Mouse (Mus musculus): ENCODE measurements around the gene Epn3. TPM values are rescaled to one million over a fixed set of nuclear protein-coding genes. Genes with fewer than 3 reads are reported as not detected.

Gene Epn3
- polyA plus RNA-seq, 1 experiment from 2014 or later = 53.4 TPM

GRCm38 (mm10) chr11:94491749-94492099 is 8.1 kb downstream of the Epn3 start:
- H3K9ac ChIP-seq (ENCODE audit: low read length) = no peak overlapping the region; the same call in 1 of the 2 replicates
- no peaks in the 10 kb centered on the region for H3K4me1 ChIP-seq (replicated peaks; ENCODE audit: control insufficient read depth, insufficient read depth)
- TF ChIP-seq CTCF (IDR thresholded peaks at IDR 0.05; ENCODE audit: low read depth) = no peak
- TF ChIP-seq EP300 (optimal IDR thresholded peaks at IDR 0.05) = no peak
- H3K4me2 ChIP-seq (replicated peaks; ENCODE audit: low read depth) = no peak overlapping the region; the same call in 1 of the 2 replicates
- H3K27ac ChIP-seq (replicated peaks) = no peak overlapping the region
- 63% methylated on average over 6 of the region's 7 CpGs for WGBS
- ATAC-seq (ENCODE audit: low FRiP score, low TSS enrichment) = no peak
- H3K27me3 ChIP-seq (ENCODE audit: control insufficient read depth, insufficient read depth, low read length) = no peaks in the 10 kb centered on the region
- peak overlapping the region; percentile 39; the same call in 1 of the 2 replicates for H3K4me3 ChIP-seq (ENCODE audit: low read depth, low read length)
- peaks cover 2% of the 10 kb centered on the region; the same call in 1 of the 2 replicates for H3K36me3 ChIP-seq (ENCODE audit: control insufficient read depth, insufficient read depth, low read length)
- H3K9me3 ChIP-seq (ENCODE audit: control insufficient read depth, low read length) = no peaks in the 10 kb centered on the region
- DNase-seq (ENCODE audit: low spot score) = peak; percentile 31

DNA sequence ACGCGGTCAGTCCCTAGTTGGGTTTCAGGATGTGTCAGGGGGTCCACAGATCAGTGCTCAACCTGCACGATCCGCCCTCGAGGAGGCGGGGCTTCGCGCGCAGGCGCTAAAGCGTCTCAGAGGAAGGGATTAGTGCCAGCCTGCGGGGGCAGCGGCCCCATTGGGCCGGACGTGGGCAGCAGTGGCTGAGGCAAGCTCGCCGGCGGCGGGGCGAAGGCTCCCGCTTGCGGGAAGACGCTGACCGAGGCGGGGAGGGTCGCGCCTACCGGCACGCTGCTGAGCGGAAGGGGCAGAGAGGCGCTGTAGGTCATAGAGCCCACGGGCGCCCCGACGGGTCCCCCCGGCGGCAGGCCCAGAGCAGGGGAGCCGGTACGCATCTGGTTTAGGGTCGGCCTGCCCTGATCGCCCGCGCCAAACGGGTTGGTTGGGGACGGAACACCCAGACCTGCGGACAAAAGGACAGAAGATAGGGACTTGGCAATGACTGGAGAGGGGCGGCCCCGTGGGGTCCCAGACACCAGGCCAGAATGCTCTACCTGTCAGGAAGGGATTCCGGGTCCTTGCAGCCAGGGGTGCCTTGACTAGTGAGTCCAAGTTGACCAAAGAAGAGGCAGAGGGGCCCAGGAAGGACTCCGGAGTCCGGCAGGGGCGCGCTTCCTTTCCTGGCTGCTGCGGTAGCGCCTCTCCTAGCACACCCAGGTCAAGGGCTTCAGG is 8.6 kb downstream of the Epn3 start:
- H3K4me2 ChIP-seq (replicated peaks; ENCODE audit: low read depth) = peak overlapping the region; percentile 62
- TF ChIP-seq EP300 (optimal IDR thresholded peaks at IDR 0.05) (no peak), CTCF (IDR thresholded peaks at IDR 0.05; ENCODE audit: low read depth) (no peak; the same call in 1 of the 2 replicates)
- peaks cover 2% of the 10 kb centered on the region; the same call in 1 of the 2 replicates for H3K36me3 ChIP-seq (ENCODE audit: control insufficient read depth, insufficient read depth, low read length)
- no peaks in the 10 kb centered on the region for H3K27me3 ChIP-seq (ENCODE audit: control insufficient read depth, insufficient read depth, low read length)
- no peak; the same call in 1 of the 2 replicates for ATAC-seq (ENCODE audit: low FRiP score, low TSS enrichment)
- no peak overlapping the region; the same call in 1 of the 2 replicates for H3K27ac ChIP-seq (replicated peaks)
- H3K9ac ChIP-seq (ENCODE audit: low read length) = peak overlapping the region; percentile 55
- H3K9me3 ChIP-seq (ENCODE audit: control insufficient read depth, low read length) = no peaks in the 10 kb centered on the region
- WGBS = 23% methylated on average over 54 of the region's 55 CpGs
- H3K4me3 ChIP-seq (ENCODE audit: low read depth, low read length) = peak overlapping the region; percentile 39
- no peaks in the 10 kb centered on the region for H3K4me1 ChIP-seq (replicated peaks; ENCODE audit: control insufficient read depth, insufficient read depth)
- peak; percentile 45 for DNase-seq (ENCODE audit: low spot score)

GRCm38 (mm10) chr11:94489745-94490144 is 10.0 kb downstream of the Epn3 start:
- TF ChIP-seq EP300 (optimal IDR thresholded peaks at IDR 0.05) (no peak), CTCF (IDR thresholded peaks at IDR 0.05; ENCODE audit: low read depth) (no peak)
- H3K36me3 ChIP-seq (ENCODE audit: control insufficient read depth, insufficient read depth, low read length) = peaks cover 2% of the 10 kb centered on the region; the same call in 1 of the 2 replicates
- H3K27ac ChIP-seq (replicated peaks) = peak overlapping the region; percentile 8; the same call in 1 of the 2 replicates
- WGBS = 38% methylated on average over 4 of the region's 4 CpGs
- DNase-seq (ENCODE audit: low spot score) = no peak
- no peaks in the 10 kb centered on the region for H3K9me3 ChIP-seq (ENCODE audit: control insufficient read depth, low read length)
- H3K4me3 ChIP-seq (ENCODE audit: low read depth, low read length) = no peak overlapping the region
- no peak for ATAC-seq (ENCODE audit: low FRiP score, low TSS enrichment)
- H3K9ac ChIP-seq (ENCODE audit: low read length) = no peak overlapping the region
- H3K27me3 ChIP-seq (ENCODE audit: control insufficient read depth, insufficient read depth, low read length) = no peaks in the 10 kb centered on the region
- no peaks in the 10 kb centered on the region for H3K4me1 ChIP-seq (replicated peaks; ENCODE audit: control insufficient read depth, insufficient read depth)
- H3K4me2 ChIP-seq (replicated peaks; ENCODE audit: low read depth) = no peak overlapping the region

GRCm38 (mm10) chr11:94488767-94489533 is 10.8 kb downstream of the Epn3 start:
- Histone ChIP-seq H3K4me3 (ENCODE audit: low read depth, low read length) (no peak overlapping the region), H3K9me3 (ENCODE audit: control insufficient read depth, low read length) (no peaks in the 10 kb centered on the region), H3K27me3 (ENCODE audit: control insufficient read depth, insufficient read depth, low read length) (no peaks in the 10 kb centered on the region), H3K4me2 (replicated peaks; ENCODE audit: low read depth) (no peak overlapping the region), H3K36me3 (ENCODE audit: control insufficient read depth, insufficient read depth, low read length) (peaks cover 2% of the 10 kb centered on the region; the same call in 1 of the 2 replicates), H3K9ac (ENCODE audit: low read length) (no peak overlapping the region), H3K27ac (replicated peaks) (no peak overlapping the region), H3K4me1 (replicated peaks; ENCODE audit: control insufficient read depth, insufficient read depth) (no peaks in the 10 kb centered on the region)
- 84% methylated on average over 11 of the region's 11 CpGs for WGBS
- TF ChIP-seq CTCF (IDR thresholded peaks at IDR 0.05; ENCODE audit: low read depth) (no peak), EP300 (optimal IDR thresholded peaks at IDR 0.05) (no peak)
- ATAC-seq (ENCODE audit: low FRiP score, low TSS enrichment) = peak; percentile 31; the same call in 1 of the 2 replicates
- peak; percentile 35 for DNase-seq (ENCODE audit: low spot score)

DNA sequence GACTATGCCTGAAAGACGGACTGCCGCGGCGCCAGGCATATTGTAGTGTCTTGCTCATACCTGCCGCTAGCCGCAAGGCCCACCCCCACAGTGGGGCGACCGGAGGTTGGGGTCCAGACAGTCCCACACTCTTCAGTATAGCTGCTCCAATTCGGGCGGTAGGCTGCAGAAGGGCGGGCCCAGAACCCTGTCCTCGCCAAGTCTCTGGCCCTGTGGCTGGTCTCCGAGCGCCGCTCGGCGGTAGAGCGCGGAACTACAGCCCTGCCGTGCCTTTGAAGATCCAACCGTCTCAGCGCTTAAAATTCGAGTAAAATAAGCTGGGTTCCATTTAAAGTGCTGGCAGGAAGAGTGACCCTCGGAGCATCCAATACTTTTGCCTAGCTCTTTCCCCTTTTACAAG is 13.8 kb downstream of the Epn3 start, which contains the start of gene Spata20:
Gene Spata20, minus strand, starts transcription at position 179 of the 400 bp plus-strand sequence.
- Histone ChIP-seq H3K36me3 (ENCODE audit: control insufficient read depth, insufficient read depth, low read length) (no peaks in the 10 kb centered on the region), H3K27ac (replicated peaks) (no peak within 1 kb of the TSS), H3K9ac (ENCODE audit: low read length) (no peak within 1 kb of the TSS), H3K27me3 (ENCODE audit: control insufficient read depth, insufficient read depth, low read length) (no peaks in the 10 kb centered on the region), H3K4me2 (replicated peaks; ENCODE audit: low read depth) (peak within 1 kb of the TSS; percentile 40), H3K9me3 (ENCODE audit: control insufficient read depth, low read length) (no peaks in the 10 kb centered on the region), H3K4me1 (replicated peaks; ENCODE audit: control insufficient read depth, insufficient read depth) (no peaks in the 10 kb centered on the region), H3K4me3 (ENCODE audit: low read depth, low read length) (no peak within 1 kb of the TSS)
- ATAC-seq (ENCODE audit: low FRiP score, low TSS enrichment) (peak; percentile 51), DNase-seq (ENCODE audit: low spot score) (peak; percentile 89)
- WGBS = 1% methylated on average over 24 of the region's 24 CpGs
- TF ChIP-seq CTCF (IDR thresholded peaks at IDR 0.05; ENCODE audit: low read depth) (peak; percentile 98), EP300 (optimal IDR thresholded peaks at IDR 0.05) (no peak)

Measured in stomach, postnatal 0 days (tissue).